Mouse (Mus musculus) granulocyte monocyte progenitor cell, adult 5-6 weeks (primary cell): ENCODE measurements at regions not wholly inside any gene's neighbourhood (a gene's known extent, or its start where the extent isn't known, plus 50 kb on each side); places are given as distances from the start of the nearest gene placed in this dataset.

Experiments
- ATAC-seq: replicated peaks from 2 replicates; pipeline ENCODE4 v1.8.0; 2016; ENCODE audit warnings: mild to moderate bottlenecking, moderate TSS enrichment, inconsistent platforms; ENCODE audit not compliant: poor library complexity, severe bottlenecking

- no peak for ATAC-seq
Measured at GRCm38 (mm10) chr14:62035416-62035815, 257.0 kb upstream of the Rnaseh2b start.

- ATAC-seq, result no peak
Measured at GRCm38 (mm10) chr14:62037514-62037913, 254.9 kb upstream of the Rnaseh2b start.

GRCm38 (mm10) chr14:62037917-62038316 lies 254.5 kb upstream of the Rnaseh2b start:
- ATAC-seq, result no peak

GRCm38 (mm10) chr14:62042305-62043116 lies 249.9 kb upstream of the Rnaseh2b start:
- 0 out of 2 replicates have a peak, but pooled peaks have one; percentile 33 for ATAC-seq

- no peak for ATAC-seq
Measured at GRCm38 (mm10) chr14:62043117-62043422, 249.3 kb upstream of the Rnaseh2b start.

GRCm38 (mm10) chr14:62050941-62051340 lies 241.4 kb upstream of the Rnaseh2b start:
- ATAC-seq, result no peak

GRCm38 (mm10) chr14:62051923-62052322 lies 240.5 kb upstream of the Rnaseh2b start:
- no peak for ATAC-seq

- no peak for ATAC-seq
Measured at GRCm38 (mm10) chr14:62053004-62053403, 239.4 kb upstream of the Rnaseh2b start.

- ATAC-seq, result no peak
Measured at GRCm38 (mm10) chr14:62057096-62057495, 235.3 kb upstream of the Rnaseh2b start.

- ATAC-seq, result no peak
Measured at GRCm38 (mm10) chr14:62058100-62058499, 234.3 kb upstream of the Rnaseh2b start.

- no peak for ATAC-seq
Measured at GRCm38 (mm10) chr14:62071140-62071539, 221.2 kb upstream of the Rnaseh2b start.

- no peak for ATAC-seq
Measured at GRCm38 (mm10) chr14:62084047-62084446, 208.3 kb upstream of the Rnaseh2b start.

GRCm38 (mm10) chr14:62088174-62088573 lies 204.2 kb upstream of the Rnaseh2b start:
- no peak for ATAC-seq

GRCm38 (mm10) chr14:62117532-62117931 lies 174.9 kb upstream of the Rnaseh2b start:
- no peak for ATAC-seq

GRCm38 (mm10) chr14:62118542-62118953 lies 173.8 kb upstream of the Rnaseh2b start:
- no peak for ATAC-seq

- ATAC-seq, result no peak
Measured at GRCm38 (mm10) chr14:62128918-62129317, 163.5 kb upstream of the Rnaseh2b start.

- no peak for ATAC-seq
Measured at GRCm38 (mm10) chr14:62132353-62132816, 160.0 kb upstream of the Rnaseh2b start.

- ATAC-seq, result no peak
Measured at GRCm38 (mm10) chr14:62137981-62138380, 154.4 kb upstream of the Rnaseh2b start.

GRCm38 (mm10) chr14:62144385-62145030 lies 147.9 kb upstream of the Rnaseh2b start:
- ATAC-seq, result no peak

- ATAC-seq, result no peak
Measured at GRCm38 (mm10) chr14:62157038-62157716, 135.2 kb upstream of the Rnaseh2b start.

GRCm38 (mm10) chr14:62159690-62160089 lies 132.7 kb upstream of the Rnaseh2b start:
- no peak for ATAC-seq
